Mouse (Mus musculus) MEL (cell line): ENCODE results near the gene Kif26b. TPM values are rescaled to one million over a fixed set of nuclear protein-coding genes. Genes with fewer than 3 reads are reported as not detected.
A peak's percentile ranks its signal among the peaks of the same experiment; 100 is the strongest.

Experiments used
- DNase-seq: peaks from one replicate; pipeline ENCODE4 v3.0.0; 2011; ENCODE audit warnings: low read depth, low spot score
- H3K27ac ChIP-seq: 2 replicates; pipeline ENCODE4 v1.5.1; 2012; ENCODE audit warnings: low read depth, mild to moderate bottlenecking, control low read depth, low read length, moderate library complexity; ENCODE audit not compliant: control insufficient read depth
- H3K27me3 ChIP-seq, 2 experiments: fragments of 150-350 bp in 1 of 2; sonication (generic) in 1 of 2; 2 replicates each; pipeline ENCODE4 v1.6.1; 2012; ENCODE audit warnings: low read length in 2 of 2, mild to moderate bottlenecking in 2 of 2, improper control_type of control experiment in 1 of 2, moderate library complexity in 1 of 2; ENCODE audit not compliant: insufficient read depth in 2 of 2, control insufficient read depth in 1 of 2
- H3K36me3 ChIP-seq, 2 experiments: 2 replicates each; pipeline ENCODE4 v1.6.1; 2012 to 2014; ENCODE audit warnings: low read length in 2 of 2, improper control_type of control experiment in 1 of 2, inconsistent platforms in 1 of 2, mild to moderate bottlenecking in 1 of 2; ENCODE audit not compliant: insufficient read depth in 2 of 2, control insufficient read depth in 1 of 2
- H3K4me1 ChIP-seq, 2 experiments: fragments of 150-350 bp in 1 of 2; sonication (generic) in 1 of 2; 2 replicates each; pipeline ENCODE4 v1.6.1; 2012; ENCODE audit warnings: low read length in 2 of 2, improper control_type of control experiment in 1 of 2, mild to moderate bottlenecking in 1 of 2; ENCODE audit not compliant: insufficient read depth in 2 of 2, control insufficient read depth in 1 of 2
- H3K4me3 ChIP-seq, 2 experiments: fragments of 150-350 bp in 1 of 2; sonication (generic) in 1 of 2; 2 replicates each; pipeline ENCODE4 v1.5.1; 2012; ENCODE audit warnings: low read depth in 2 of 2, low read length in 2 of 2, mild to moderate bottlenecking in 2 of 2, moderate library complexity in 2 of 2, control low read depth in 1 of 2, improper control_type of control experiment in 1 of 2; ENCODE audit not compliant: control insufficient read depth in 1 of 2, insufficient read depth in 1 of 2
- H3K79me2 ChIP-seq: 2 replicates; pipeline ENCODE4 v1.6.1; 2012; ENCODE audit warnings: mild to moderate bottlenecking, low read length, moderate library complexity; ENCODE audit not compliant: control insufficient read depth, poor library complexity, insufficient read depth
- H3K9ac ChIP-seq: 2 replicates; pipeline ENCODE4 v1.6.1; 2012; ENCODE audit warnings: low read depth, mild to moderate bottlenecking, control low read depth, low read length, moderate library complexity; ENCODE audit not compliant: control insufficient read depth, poor library complexity, severe bottlenecking
- H3K9me3 ChIP-seq: fragments of 150-350 bp; sonication (generic); replicated peaks from 2 replicates; pipeline ENCODE4 v1.6.1; 2012; ENCODE audit warnings: mild to moderate bottlenecking, low read length, improper control_type of control experiment, moderate library complexity; ENCODE audit not compliant: insufficient read depth
- CHD1 ChIP-seq: IDR thresholded peaks from 2 replicates; pipeline ENCODE4 v1.6.1; 2012; ENCODE audit warnings: low read depth, mild to moderate bottlenecking, inconsistent platforms, low read length, improper control_type of control experiment
- CTCF ChIP-seq, 3 experiments: IDR thresholded peaks in 2 of 3; conservative IDR thresholded peaks in 1 of 3; 2 replicates each; pipeline ENCODE4 v1.5.1; 2011 to 2012; ENCODE audit warnings: low read length in 3 of 3, low read depth in 2 of 3, mild to moderate bottlenecking in 2 of 3, improper control_type of control experiment in 1 of 3, inconsistent platforms in 1 of 3, mixed read lengths in 1 of 3, moderate library complexity in 1 of 3; ENCODE audit not compliant: control insufficient read depth in 1 of 3, insufficient read depth in 1 of 3, poor library complexity in 1 of 3, severe bottlenecking in 1 of 3
- GABPA ChIP-seq: IDR thresholded peaks from 2 replicates; pipeline ENCODE4 v1.6.1; 2012; ENCODE audit warnings: low read depth, mild to moderate bottlenecking, inconsistent platforms, low read length, improper control_type of control experiment, moderate library complexity
- MAFK ChIP-seq: IDR thresholded peaks from 2 replicates; pipeline ENCODE4 v1.6.1; 2011; ENCODE audit warnings: low read depth, mild to moderate bottlenecking, low read length, improper control_type of control experiment, borderline replicate concordance
- MAX ChIP-seq: IDR thresholded peaks from 2 replicates; pipeline ENCODE4 v1.6.1; 2011; ENCODE audit warnings: low read length, improper control_type of control experiment
- MEF2A ChIP-seq: IDR thresholded peaks from 2 replicates; pipeline ENCODE4 v1.6.1; 2014; ENCODE audit warnings: low read depth, mild to moderate bottlenecking, inconsistent platforms, low read length, improper control_type of control experiment; ENCODE audit not compliant: poor library complexity, insufficient replicate concordance, severe bottlenecking; ENCODE audit errors: extremely low read depth
- MXI1 ChIP-seq: IDR thresholded peaks from 2 replicates; pipeline ENCODE4 v1.6.1; 2011; ENCODE audit warnings: mild to moderate bottlenecking, low read depth, low read length, improper control_type of control experiment
- MYC ChIP-seq: IDR thresholded peaks from 2 replicates; pipeline ENCODE4 v1.6.1; 2011; ENCODE audit warnings: low read depth, mild to moderate bottlenecking, low read length, improper control_type of control experiment, moderate library complexity
- NRF1 ChIP-seq: IDR thresholded peaks from 2 replicates; pipeline ENCODE4 v1.6.1; 2014; ENCODE audit warnings: low read depth, mild to moderate bottlenecking, inconsistent platforms, low read length, improper control_type of control experiment, moderate library complexity; ENCODE audit not compliant: poor library complexity, insufficient read depth, severe bottlenecking
- POLR2AphosphoS2 ChIP-seq: IDR thresholded peaks from 2 replicates; pipeline ENCODE4 v1.6.1; 2011; ENCODE audit warnings: low read length, improper control_type of control experiment
- RAD21 ChIP-seq: IDR thresholded peaks from 2 replicates; pipeline ENCODE4 v1.6.1; 2011; ENCODE audit warnings: mild to moderate bottlenecking, low read depth, low read length, improper control_type of control experiment
- SIN3A ChIP-seq: IDR thresholded peaks from 2 replicates; pipeline ENCODE4 v1.6.1; 2012; ENCODE audit warnings: low read length, improper control_type of control experiment, inconsistent platforms
- SMC3 ChIP-seq: IDR thresholded peaks from 2 replicates; pipeline ENCODE4 v1.6.1; 2011; ENCODE audit warnings: low read depth, low read length, improper control_type of control experiment
- TAL1 ChIP-seq: IDR thresholded peaks from 2 replicates; pipeline ENCODE4 v1.6.1; 2012; ENCODE audit warnings: mild to moderate bottlenecking, inconsistent platforms, low read length, moderate library complexity, mixed read lengths
- TBP ChIP-seq: IDR thresholded peaks from 2 replicates; pipeline ENCODE4 v1.8.0; 2011; ENCODE audit warnings: low read depth, low read length, improper control_type of control experiment
- UBTF ChIP-seq: IDR thresholded peaks from 2 replicates; pipeline ENCODE4 v1.6.1; 2012; ENCODE audit warnings: low read depth, mild to moderate bottlenecking, inconsistent platforms, low read length, improper control_type of control experiment, moderate library complexity, borderline replicate concordance; ENCODE audit not compliant: insufficient read depth
- ZC3H11A ChIP-seq: IDR thresholded peaks from 2 replicates; pipeline ENCODE4 v1.6.1; 2012; ENCODE audit warnings: low read depth, mild to moderate bottlenecking, inconsistent platforms, low read length, improper control_type of control experiment
- ZKSCAN1 ChIP-seq: IDR thresholded peaks from 2 replicates; pipeline ENCODE4 v1.6.1; 2012; ENCODE audit warnings: low read depth, mild to moderate bottlenecking, inconsistent platforms, low read length, improper control_type of control experiment, moderate library complexity
- polyA plus RNA-seq, 2 experiments: library from polyadenylated mRNA; stranded (reverse) in 1 of 2; unstranded in 1 of 2; fragments of >175 nt in 1 of 2; fragments of >200 nt in 1 of 2; gene quantifications; 2 replicates each; pipeline versions ENCODE4 v1.2.1 to v1.2.4; 2012; ENCODE audit warnings: low replicate concordance in 2 of 2, low read depth in 1 of 2; ENCODE audit not compliant: insufficient read length in 2 of 2, insufficient read depth in 1 of 2, missing spikeins in 1 of 2
- total RNA-seq: library from RNA; depleted of rRNA; stranded (reverse); fragments of 300-350 nt; gene quantifications from 2 replicates; pipeline ENCODE4 v1.2.3, GENCODE M21; 2012

Gene Kif26b
- total and polyA plus RNA-seq, 3 experiments = 0.08 to 0.50 TPM; not detected in 1

GRCm38 (mm10) chr1:178523152-178523551, 5.8 kb upstream of the Kif26b start:
- H3K27me3 ChIP-seq = no peaks in the 10 kb centered on the region
- peaks cover 0 to 3% of the 10 kb centered on the region in 2 experiments; a peak in 1 of 4 replicates for H3K4me1 ChIP-seq
- no peak overlapping the region for H3K9ac ChIP-seq
- H3K27ac ChIP-seq = no peak overlapping the region
- no peak for DNase-seq
- H3K79me2 ChIP-seq = no peaks in the 10 kb centered on the region
- H3K9me3 ChIP-seq = no peaks in the 10 kb centered on the region
- H3K36me3 ChIP-seq = no peaks in the 10 kb centered on the region
- H3K4me3 ChIP-seq = peak overlapping the region in 1 of 2 experiments; percentile 45; a peak in 1 of 4 replicates
- no peak for TF ChIP-seq CHD1
- no peak for TF ChIP-seq POLR2AphosphoS2
- no peak for TF ChIP-seq MAFK
- TF ChIP-seq RAD21 = no peak
- no peak for TF ChIP-seq SMC3
- no peak for TF ChIP-seq TBP
- TF ChIP-seq SIN3A = no peak
- TF ChIP-seq MXI1 = no peak
- TF ChIP-seq CTCF (IDR thresholded peaks at IDR 0.05 in 2 of 3, conservative IDR thresholded peaks at IDR 0.05 in 1 of 3; ENCODE audit: control insufficient read depth in 1 of 3, insufficient read depth in 1 of 3, low read depth in 2 of 3, low read length in 3 of 3, poor library complexity in 1 of 3, severe bottlenecking in 1 of 3) = no peak
- no peak for TF ChIP-seq MEF2A
- TF ChIP-seq MYC = no peak
- no peak for TF ChIP-seq ZKSCAN1
- TF ChIP-seq GABPA = no peak
- no peak for TF ChIP-seq MAX
- TF ChIP-seq UBTF = no peak
- TF ChIP-seq TAL1 = no peak

GRCm38 (mm10) chr1:178527185-178527546, 1.8 kb upstream of the Kif26b start:
- Histone ChIP-seq H3K27ac (no peak overlapping the region), H3K36me3 (no peaks in the 10 kb centered on the region), H3K4me1 (peaks cover 0 to 3% of the 10 kb centered on the region in 2 experiments; a peak in 1 of 4 replicates), H3K9me3 (no peaks in the 10 kb centered on the region), H3K9ac (no peak overlapping the region)
- no peak for TF ChIP-seq NRF1
- TF ChIP-seq RAD21 = peak; percentile 99
- TF ChIP-seq SMC3 = peak; percentile 97
- peak; percentile 37 to 87 (median 87) for TF ChIP-seq CTCF (IDR thresholded peaks at IDR 0.05 in 2 of 3, conservative IDR thresholded peaks at IDR 0.05 in 1 of 3; ENCODE audit: control insufficient read depth in 1 of 3, insufficient read depth in 1 of 3, low read depth in 2 of 3, low read length in 3 of 3, poor library complexity in 1 of 3, severe bottlenecking in 1 of 3)
- TF ChIP-seq ZC3H11A = peak; percentile 99
- TF ChIP-seq, all 39 proteins: peak for 4
- H3K4me3 ChIP-seq = no peak overlapping the region
- H3K27me3 ChIP-seq = no peaks in the 10 kb centered on the region
- DNase-seq = peak; percentile 75
- H3K79me2 ChIP-seq = no peaks in the 10 kb centered on the region
